Mouse (Mus musculus): ENCODE results near the gene Olfr13. TPM values are rescaled to one million over a fixed set of nuclear protein-coding genes. Genes with fewer than 3 reads are reported as not detected.
"Not testable (repeated sequence)": the region's sequence is repeated elsewhere in the genome, so short reads cannot be mapped to it uniquely, and the experiment has no call there.

Olfr13 gene
- not detected for total RNA-seq (2021)

DNA sequence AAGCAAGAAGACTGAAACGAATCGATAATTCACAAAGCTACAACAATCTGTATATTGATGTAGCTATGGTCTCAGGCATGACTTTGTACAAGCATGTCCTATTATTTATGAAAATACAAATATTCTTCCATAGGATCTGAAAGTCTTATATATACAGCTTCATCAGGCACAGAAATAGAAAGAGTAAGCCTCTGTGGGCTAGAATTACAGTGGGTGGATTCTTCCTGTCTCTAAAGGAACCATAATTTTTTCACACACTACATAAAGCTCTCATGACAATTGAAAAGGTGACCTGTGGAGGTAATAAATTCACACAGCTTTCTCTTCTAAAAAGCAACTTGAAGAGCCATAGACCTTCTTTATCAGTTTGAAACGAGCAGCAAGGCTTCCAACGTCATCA lies at the start of gene Olfr13:
Olfr13 (plus strand) TSS at position 301 of the 400 bp plus-strand sequence.
- intact Hi-C loops (cut with DNase I) = no loop called here

GRCm38 (mm10) chr6:43146267-43146666 lies 25.7 kb upstream of the Olfr13 start, which contains the start of gene Olfr237-ps1:
Olfr237-ps1 (plus strand) TSS chr6:43146567.
- DNase-seq; intact Hi-C loops (cut with DNase I): not testable (repeated sequence)

More for the DNA sequence above, at the start of gene Olfr13:
- no peak for DNase-seq

DNA sequence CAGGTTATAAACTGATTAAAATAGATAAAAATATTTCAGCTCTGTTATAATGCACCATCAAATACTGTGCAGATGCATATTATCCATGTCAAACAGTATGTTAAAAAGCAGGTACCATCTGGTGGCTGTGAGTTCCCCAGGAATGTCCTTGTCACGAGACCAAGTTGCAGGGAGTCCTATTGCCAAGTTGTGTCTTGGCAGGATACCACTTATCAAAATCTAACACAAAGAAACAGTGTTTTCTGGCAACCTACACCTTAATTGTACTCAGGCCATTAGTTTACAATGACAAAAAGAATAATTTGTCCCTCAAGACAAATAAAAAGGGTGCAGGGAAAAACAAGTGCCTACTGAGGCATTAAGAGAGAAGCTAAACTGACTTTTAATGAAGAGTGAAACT lies 12.4 kb upstream of the Olfr13 start:
- intact Hi-C loops (cut with DNase I) = no loop called here
- DNase-seq = no peak

DNA sequence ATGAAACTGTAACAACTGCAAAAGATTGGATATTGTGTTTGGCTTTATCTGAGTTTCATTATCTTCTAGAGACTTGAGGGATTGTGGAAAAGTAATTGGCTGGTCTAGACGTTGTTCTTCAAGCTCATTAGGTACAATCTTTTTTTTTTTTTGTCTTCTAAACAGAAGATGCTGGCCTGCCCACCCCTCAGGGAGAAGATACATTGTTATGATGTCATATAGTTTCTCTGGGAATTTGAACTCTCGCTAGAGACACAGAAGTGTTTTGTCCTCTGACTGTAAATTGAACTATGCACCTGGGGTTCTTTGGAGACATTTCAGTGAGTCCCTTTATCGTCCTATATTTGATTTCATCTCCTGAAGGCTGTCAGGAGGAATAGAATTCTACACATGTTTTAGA lies 9.0 kb upstream of the Olfr13 start, which contains the start of gene Olfr437:
Olfr437 (plus strand) TSS at position 301 of the 400 bp plus-strand sequence.
- intact Hi-C loops (cut with DNase I) = no loop called here
- no peak for DNase-seq

DNA sequence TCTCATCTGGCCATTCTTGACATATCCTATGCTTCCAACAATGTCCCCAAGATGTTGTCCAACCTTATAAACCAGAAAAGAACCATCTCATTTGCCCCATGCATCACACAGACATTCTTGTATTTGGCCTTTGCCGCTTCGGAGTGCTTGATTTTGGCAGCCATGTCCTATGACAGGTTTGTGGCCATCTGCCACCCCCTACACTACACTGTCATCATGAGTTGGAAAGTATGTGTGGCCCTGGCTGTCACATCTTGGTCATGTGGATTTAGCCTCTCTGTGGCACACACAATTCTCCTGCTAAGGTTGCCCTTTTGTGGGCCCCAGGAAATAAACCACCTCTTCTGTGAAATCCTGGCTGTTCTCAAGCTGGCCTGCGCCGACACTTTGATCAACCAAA lies 4.7 kb upstream of the Olfr13 start:
- intact Hi-C loops (cut with DNase I) = no loop called here
- DNase-seq = peak; percentile 34

DNA sequence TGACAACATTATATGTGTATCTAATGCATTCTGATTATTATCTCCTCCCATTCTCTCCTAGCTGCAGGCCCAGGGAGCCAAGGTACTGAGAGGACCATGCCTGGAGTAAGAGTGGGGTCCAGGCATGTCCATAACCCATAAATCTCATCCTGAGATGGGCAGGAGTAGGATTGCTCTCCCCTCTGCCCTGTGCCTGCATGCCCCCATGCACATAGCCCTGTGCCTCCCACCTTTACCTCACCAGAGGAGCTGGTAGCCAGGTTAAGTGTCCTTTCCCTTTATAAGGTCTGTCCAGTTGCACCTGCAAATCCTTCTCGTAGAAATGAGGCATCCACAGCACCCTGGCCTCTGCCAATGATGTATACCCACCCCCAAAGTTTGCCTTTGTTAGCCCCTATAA lies 6.2 kb downstream of the Olfr13 start:
- intact Hi-C loops (cut with DNase I) = no loop called here
- DNase-seq = no peak

DNA sequence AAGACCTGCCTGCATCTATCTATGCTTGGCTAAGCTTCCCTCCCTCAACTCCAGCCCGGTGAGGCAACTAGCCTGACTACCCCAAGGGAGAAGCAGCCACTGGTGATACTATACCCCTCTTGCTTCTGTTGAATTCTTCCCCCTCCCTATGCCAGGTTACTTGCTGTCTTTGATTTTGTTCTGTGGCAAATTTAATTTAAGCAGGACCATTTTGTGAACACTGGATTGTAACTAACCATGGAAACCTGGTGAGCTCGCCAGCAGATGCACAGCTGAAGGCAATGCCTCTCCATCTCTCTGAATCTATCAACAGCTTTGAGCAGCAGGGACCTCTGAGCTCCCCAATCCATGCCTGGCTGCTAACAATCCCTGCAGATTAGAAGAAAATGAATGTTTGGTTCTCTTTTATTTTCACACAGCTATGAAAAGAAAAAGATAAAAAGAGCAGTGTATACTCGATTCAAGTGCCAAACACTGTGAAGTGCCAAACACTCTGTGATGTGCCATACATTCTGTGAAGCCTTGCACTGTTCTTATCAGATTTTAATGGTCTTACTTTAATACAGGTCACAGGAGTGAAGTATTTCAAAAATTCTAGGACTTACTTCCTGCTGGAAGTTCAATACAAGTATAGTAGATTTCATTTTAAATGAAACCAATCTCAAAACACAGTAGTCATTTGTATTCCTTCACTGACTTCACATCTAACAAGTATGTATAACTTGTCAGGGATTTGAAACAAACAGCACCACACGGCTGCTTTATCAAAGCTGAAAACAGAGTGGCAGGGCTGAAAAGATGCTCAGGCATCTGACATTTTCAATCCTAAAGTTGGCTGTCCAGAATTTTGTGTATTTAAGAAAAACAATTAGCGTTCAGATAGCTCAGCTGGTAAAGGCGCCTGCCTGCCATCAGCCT lies 6.9 kb downstream of the Olfr13 start:
- DNase-seq = peak; percentile 7
- intact Hi-C loops (cut with DNase I) = no loop called here

GRCm38 (mm10) chr6:43190986-43191385 lies 19.0 kb downstream of the Olfr13 start:
- intact Hi-C loops (cut with DNase I) = no loop called here
- DNase-seq = no peak

DNA sequence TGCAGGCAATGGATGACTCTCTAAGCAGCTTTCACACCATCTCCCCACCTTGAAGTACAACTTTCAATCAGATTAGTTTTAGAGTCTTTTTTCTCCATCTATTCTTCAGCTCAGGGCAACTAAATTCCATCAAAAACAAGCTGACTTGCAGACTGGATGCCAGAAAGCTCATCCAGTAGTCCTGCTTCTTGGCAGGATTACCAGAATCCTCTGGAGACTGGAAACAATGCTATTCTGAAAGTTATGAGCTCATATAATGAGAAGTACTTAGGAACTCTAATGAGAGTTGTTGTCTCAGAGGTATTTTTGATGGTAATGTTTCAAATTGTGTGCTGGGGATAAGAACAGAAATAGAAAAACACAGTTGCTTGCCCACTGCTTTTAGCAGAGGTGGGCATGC lies 24.8 kb downstream of the Olfr13 start, which contains the start of gene Olfr435:
Olfr435 (plus strand) TSS at position 366 of the 400 bp plus-strand sequence.
- DNase-seq = no peak
- intact Hi-C loops (cut with DNase I) = no loop called here

DNA sequence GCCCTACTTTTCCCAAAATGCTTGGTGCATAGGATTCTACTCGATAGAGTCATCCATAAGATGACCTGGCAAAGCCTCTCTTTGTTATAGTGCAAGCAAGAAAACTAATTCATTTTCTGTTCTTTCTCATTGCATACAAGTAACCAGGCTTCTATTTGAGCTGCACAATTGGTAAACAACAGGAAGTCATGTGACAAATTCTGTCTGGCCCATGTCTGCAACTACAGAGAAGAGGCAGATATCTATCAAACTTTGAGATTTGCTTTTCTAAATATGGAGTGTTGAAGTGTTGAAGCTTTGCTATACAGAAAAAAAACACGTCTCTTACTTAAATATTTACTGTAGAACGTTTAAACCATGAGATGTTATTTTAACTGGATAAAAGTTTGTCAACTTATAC lies 26.2 kb downstream of the Olfr13 start:
- intact Hi-C loops (cut with DNase I) = no loop called here
- no peak for DNase-seq

DNA sequence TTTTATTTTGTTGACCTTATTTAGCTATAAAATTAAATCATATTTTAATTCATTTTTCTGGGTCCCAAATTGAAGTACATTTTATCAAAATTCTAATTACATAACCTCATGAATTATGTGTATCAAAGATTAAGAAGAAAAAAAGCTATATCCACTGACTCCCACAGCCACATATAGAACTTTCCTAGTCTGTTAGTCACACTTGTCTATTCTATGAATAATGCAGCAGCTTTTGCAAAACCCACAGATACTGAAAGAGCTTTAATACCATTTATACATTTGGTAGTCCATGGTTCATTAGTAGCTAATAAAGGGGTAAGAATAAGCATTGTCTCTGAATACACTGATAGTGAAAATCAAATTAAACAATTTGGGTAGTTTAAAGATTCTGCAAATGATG lies 30.8 kb downstream of the Olfr13 start:
- intact Hi-C loops (cut with DNase I) = no loop called here
- DNase-seq = no peak

DNA sequence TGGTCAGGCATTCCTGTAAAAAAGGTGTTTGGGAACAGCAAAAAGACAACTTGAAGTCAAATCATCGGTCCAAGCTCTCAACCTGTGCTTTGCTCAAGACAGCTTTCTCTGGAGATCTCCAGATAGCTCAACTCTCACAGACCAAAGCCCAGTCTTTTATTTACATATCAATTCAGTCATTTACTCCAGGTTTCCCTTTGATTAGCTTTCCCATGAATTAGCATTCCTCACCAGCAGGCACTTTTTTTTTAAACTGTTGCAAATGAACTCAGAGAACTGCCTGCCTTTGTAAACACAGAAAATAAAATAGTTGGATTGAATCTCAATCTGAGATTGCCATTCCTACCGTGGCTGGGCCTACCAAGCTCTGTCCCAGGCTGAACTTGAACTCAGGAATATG lies 33.4 kb downstream of the Olfr13 start:
- intact Hi-C loops (cut with DNase I) = no loop called here
- DNase-seq = no peak

DNA sequence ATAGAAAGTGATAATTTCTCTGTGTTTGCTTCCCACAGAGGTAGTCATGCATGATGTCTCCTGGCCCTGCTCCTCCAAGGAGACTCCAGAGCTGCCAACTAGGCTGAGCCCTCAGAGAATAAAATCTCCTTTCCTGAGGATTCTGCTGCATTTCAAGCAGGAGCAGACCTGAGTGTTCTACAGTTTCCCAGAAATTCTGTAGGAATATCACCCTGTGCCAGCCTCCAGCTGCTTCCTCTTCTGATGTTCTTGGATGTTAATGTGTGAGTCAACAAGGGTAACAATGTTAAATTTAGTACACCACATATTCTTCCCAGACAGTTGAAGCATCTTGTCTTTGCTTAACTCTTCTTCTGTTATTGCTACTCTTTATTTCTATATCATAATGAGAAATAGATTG lies 40.9 kb downstream of the Olfr13 start, which contains the start of gene Olfr434:
Olfr434 (plus strand) TSS at position 149 of the 400 bp plus-strand sequence.
- DNase-seq; intact Hi-C loops (cut with DNase I): not testable (repeated sequence)

Other genes with a start within 250 kb of the Olfr13 start
- not detected for gene Olfr444, start 223.1 kb upstream of the Olfr13 start, total RNA-seq (2021)
- gene Olfr441, start 65.8 kb upstream of the Olfr13 start, total RNA-seq (2021) = not detected
- under 1 TPM in 1 of 2 experiments, not detected in 1; 0.14 TPM for gene Olfr237-ps1, start 25.6 kb upstream of the Olfr13 start, total RNA-seq (2021)
- not detected for gene Olfr437, start 8.9 kb upstream of the Olfr13 start, total RNA-seq (2021)
- not detected for gene Olfr435, start 25.0 kb downstream of the Olfr13 start, total RNA-seq (2021)
- not detected for gene Olfr434, start 40.9 kb downstream of the Olfr13 start, total RNA-seq (2021)
- gene Olfr47, start 59.4 kb downstream of the Olfr13 start, total RNA-seq (2021) = not detected
- 1 to 10 TPM; 5.8 to 6.7 TPM for gene Arhgef5, start 93.4 kb downstream of the Olfr13 start, total RNA-seq (2021)
- gene Nobox, start 137.4 kb downstream of the Olfr13 start, total RNA-seq (2021) = not detected